Mouse (Mus musculus): ENCODE results near the gene Coq5. TPM values are rescaled to one million over a fixed set of nuclear protein-coding genes. Genes with fewer than 3 reads are reported as not detected.

Gene Coq5
- total RNA-seq, 2 experiments from 2014 or later: 40.9 to 42.6 TPM

- peak overlapping the region; percentile 92 for H3K4me3 ChIP-seq
- DNase-seq (ENCODE audit: low spot score in 2 of 2): no peak
- TF ChIP-seq CTCF (conservative IDR thresholded peaks at IDR 0.05): no peak
- H3K27ac ChIP-seq: peak overlapping the region; percentile 95
These were observed 46.9 kb downstream of the Coq5 start for GRCm38 (mm10) chr5:115326256-115326831.

DNA sequence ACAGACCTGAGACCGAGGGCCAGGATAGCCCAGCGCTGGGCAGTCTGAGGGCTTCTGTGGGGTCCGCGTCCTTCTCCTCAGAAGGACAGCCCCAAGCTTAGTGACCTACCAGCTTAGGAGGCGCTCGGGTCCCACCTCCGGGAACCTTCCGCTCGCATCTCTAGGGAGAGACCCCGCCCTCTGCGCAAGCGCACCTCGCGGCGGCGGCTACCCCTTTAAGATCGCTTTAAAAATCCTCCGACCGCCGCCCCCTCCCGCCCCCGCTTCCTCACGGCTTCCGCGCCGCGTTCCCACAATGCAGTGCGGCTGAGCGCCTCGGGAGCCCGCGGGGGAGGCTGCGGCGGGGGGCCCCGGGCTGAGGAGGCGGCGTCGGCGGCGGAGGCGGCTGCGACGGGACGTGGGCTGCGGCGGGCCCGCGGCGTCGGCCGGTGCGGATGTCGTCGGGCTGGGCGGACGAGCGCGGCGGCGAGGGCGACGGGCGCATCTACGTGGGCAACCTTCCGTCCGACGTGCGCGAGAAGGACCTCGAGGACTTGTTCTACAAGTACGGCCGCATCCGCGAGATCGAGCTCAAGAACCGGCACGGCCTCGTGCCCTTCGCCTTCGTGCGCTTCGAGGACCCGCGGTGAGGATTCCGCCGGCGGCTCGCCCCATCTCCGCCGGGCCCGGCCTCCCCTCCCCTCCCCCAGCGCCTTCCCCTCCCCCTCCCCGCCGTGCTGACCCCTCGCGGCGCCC lies 47.6 kb downstream of the Coq5 start, which contains the start of gene Srsf9:
Srsf9 (plus strand) TSS at position 303 of the 735 bp plus-strand sequence.
- Histone ChIP-seq H3K4me3 (peak within 1 kb of the TSS; percentile 92), H3K27ac (peak within 1 kb of the TSS; percentile 95)
- no peak for TF ChIP-seq CTCF (conservative IDR thresholded peaks at IDR 0.05)
- DNase-seq (ENCODE audit: low spot score in 2 of 2): peak; percentile 94 to 96

DNA sequence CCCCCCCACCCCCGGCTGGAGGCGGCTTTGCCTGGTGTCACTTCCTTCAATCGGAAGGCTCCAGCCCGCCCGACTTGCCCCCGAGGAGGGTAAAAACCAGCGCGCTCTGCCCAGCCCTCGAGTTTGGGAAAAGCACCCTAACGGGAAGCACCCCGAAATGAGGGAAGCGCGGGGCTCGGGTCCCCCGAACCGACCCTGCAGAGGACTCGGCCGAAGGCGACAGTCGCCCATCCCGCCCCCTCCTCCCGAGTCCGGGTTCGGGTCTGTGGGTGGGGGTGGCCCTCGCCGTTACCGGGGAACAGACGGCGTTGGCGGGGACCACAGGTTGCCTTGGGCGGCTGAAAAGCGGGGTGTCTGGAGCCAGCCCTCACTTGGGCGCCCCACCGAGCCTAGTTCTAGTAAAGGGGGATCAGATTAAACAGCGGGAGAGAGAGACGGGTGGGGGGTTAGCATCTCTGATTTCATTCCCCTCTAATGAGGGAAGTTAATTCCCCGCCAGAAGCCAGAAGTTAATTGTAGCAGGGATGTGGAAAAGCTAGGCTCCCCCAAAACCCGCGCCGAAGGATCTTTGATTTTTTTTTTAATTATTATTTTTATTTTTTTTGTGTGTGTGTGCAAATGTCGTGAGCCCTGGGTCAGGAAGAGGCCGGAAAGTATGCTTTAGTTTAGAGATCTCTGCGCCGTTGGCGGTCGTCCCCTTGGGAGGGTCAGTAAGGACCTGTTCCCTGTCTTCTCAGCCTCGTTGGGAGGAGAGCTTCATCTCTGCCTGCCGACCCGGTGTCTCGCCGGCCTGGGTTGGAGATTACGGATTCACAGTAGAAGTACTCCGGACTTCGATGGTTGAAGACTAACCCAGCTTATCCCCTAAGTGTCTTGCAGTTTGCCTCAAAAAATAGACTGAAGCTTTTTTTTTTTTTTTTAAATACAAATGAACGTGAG lies 48.4 kb downstream of the Coq5 start:
- Histone ChIP-seq H3K4me3 (peak overlapping the region; percentile 92), H3K27ac (peak overlapping the region; percentile 95)
- no peak for TF ChIP-seq CTCF (conservative IDR thresholded peaks at IDR 0.05)
- DNase-seq (ENCODE audit: low spot score in 2 of 2): peak in 1 of 2 experiments; percentile 48

- H3K27ac ChIP-seq: peak overlapping the region; percentile 19; the same call in 1 of the 2 replicates
- TF ChIP-seq CTCF (conservative IDR thresholded peaks at IDR 0.05): no peak
- no peak for DNase-seq (ENCODE audit: low spot score in 2 of 2)
- H3K4me3 ChIP-seq: no peak overlapping the region
These were observed 51.5 kb downstream of the Coq5 start for GRCm38 (mm10) chr5:115330955-115331354.

GRCm38 (mm10) chr5:115333626-115334025 lies 54.2 kb downstream of the Coq5 start:
- H3K4me3 ChIP-seq: no peak overlapping the region
- DNase-seq (ENCODE audit: low spot score in 2 of 2): no peak
- TF ChIP-seq CTCF (conservative IDR thresholded peaks at IDR 0.05): no peak
- H3K27ac ChIP-seq: peak overlapping the region; percentile 59

DNA sequence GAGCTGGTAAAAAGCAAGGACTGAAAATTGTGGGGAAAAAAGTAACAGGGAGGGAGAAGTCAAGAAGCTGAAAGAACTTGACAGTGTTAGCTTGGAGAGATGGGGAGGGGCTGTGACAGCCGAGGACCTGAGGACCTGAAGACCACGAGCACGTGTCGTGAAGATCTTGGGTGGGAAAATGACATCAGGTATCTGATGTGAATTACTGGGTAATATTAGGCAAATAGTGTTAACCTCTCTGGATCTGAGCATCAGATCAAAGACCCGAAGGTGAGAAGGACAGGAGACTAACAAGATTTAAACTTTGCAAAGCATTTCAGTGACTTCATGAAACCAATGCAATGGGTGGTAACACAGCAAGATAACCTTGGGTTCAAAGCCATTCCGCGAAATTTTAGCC lies 60.5 kb downstream of the Coq5 start:
- Histone ChIP-seq H3K4me3 (peak overlapping the region; percentile 91), H3K27ac (peak overlapping the region; percentile 93; the same call in 1 of the 2 replicates)
- no peak for TF ChIP-seq CTCF (conservative IDR thresholded peaks at IDR 0.05)
- DNase-seq (ENCODE audit: low spot score in 2 of 2): no peak

DNA sequence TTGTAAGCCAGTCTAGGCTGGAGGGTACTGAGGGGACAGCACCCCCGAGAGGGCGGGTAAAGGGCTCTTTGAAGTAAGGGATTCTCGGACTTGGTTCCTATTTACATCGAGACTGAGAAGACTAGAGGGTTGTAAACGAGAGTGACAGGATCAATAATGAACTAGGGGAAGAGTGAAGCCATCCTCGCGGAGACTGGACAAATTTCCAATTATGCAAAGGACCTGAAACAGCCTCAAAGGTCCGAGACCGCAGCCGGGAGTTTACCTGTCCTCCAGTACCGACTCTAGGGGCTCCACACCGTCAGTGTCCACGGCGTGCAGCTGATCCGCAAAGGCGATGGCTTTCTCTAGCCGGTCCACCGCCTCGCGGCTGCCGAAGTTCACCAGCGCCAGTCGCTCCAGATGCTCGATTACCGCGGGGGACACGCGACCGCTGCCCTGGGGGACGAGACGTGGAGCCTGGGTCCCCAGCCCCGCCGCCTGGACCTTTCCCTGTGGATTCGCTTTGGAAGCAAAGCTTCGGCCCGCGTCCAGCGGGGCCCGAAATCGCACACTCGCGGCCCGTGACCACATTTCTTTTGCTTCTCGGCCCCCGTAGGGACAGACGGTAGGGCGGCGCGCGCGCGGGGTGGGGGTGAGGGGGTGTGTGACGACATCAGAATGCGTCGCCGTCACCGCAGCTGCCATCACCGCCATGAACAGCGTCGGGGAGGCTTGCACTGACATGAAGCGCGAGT lies 61.3 kb downstream of the Coq5 start, which contains the start of the genes Gatc and Triap1:
Gatc (minus strand) TSS at position 602 of the 737 bp plus-strand sequence.
Triap1 (plus strand) TSS at position 649 of the 737 bp plus-strand sequence.
- peak within 1 kb of the TSS; percentile 91 for H3K4me3 ChIP-seq
- DNase-seq (ENCODE audit: low spot score in 2 of 2): peak; percentile 81 to 90
- peak within 1 kb of the TSS; percentile 93 for H3K27ac ChIP-seq
- no peak; the same call in 1 of the 2 replicates for TF ChIP-seq CTCF (conservative IDR thresholded peaks at IDR 0.05)

DNA sequence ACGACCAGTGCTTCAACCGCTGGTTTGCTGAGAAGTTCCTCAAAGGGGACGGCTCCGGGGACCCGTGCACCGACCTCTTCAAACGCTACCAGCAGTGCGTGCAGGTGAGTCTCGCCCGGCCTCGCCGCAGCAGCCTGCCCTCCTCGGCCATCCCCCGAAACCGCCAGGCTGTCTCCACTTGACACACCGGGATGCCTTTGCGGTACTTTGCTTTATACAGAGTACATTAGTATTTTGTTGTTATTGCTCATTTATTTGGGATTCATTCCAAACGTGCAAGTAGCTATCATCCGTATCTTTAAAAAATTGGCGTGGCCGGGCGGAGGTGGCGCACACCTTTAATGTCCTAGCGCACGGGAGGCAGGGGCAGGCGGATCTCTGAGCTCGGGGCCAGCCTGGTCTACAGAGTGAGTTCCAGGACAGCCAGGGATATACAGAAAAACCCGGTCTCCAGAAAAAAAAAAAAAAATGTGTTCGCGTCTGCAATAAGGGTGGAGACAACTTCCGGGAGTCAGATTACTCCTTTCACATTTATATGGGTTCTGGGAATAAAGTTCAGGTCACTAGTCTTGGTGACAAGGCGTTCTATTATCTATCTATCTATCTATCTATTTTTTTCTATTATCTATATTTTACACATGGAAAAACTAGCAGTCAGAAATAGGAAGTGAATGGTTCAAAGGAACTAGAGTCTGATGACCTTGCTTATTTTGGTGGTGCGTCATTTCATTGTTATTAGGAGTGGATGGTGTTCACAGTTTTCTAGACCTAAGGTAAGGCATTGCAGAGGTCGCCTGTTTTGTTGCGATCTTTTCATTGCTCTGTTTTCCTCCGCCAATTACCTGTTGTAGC lies 62.1 kb downstream of the Coq5 start:
- TF ChIP-seq CTCF (conservative IDR thresholded peaks at IDR 0.05): no peak
- no peak for DNase-seq (ENCODE audit: low spot score in 2 of 2)
- Histone ChIP-seq H3K4me3 (peak overlapping the region; percentile 91), H3K27ac (peak overlapping the region; percentile 93)

Other genes with a start within 250 kb of the Coq5 start
- not detected for gene Gm10401, start 181.4 kb upstream of the Coq5 start, total RNA-seq (2021)
- 1 to 10 TPM; 6.5 to 7.3 TPM for gene Acads, start 160.3 kb upstream of the Coq5 start, total RNA-seq (2021)
- 10 to 100 TPM; 25.9 to 28.0 TPM for gene Unc119b, start 144.7 kb upstream of the Coq5 start, total RNA-seq (2021)
- gene Mlec, start 121.5 kb upstream of the Coq5 start, total RNA-seq (2021): 10 to 100 TPM; 75.7 to 84.7 TPM
- 100 to 1,000 TPM; 124 to 129 TPM for gene Cabp1, start 85.3 kb upstream of the Coq5 start, total RNA-seq (2021)
- gene Pop5, start 43.8 kb upstream of the Coq5 start, total RNA-seq (2021): 100 to 1,000 TPM; 103 to 104 TPM
- 100 to 1,000 TPM; 238 to 248 TPM for gene Rnf10, start 6.8 kb upstream of the Coq5 start, total RNA-seq (2021)
- 100 to 1,000 TPM; 727 to 730 TPM for gene Dynll1, start 21.3 kb downstream of the Coq5 start, total RNA-seq (2021)
- 100 to 1,000 TPM in 1 of 2 experiments, 10 to 100 TPM in 1; 91.4 to 102 TPM for gene Srsf9, start 47.5 kb downstream of the Coq5 start, total RNA-seq (2021)
- 10 to 100 TPM; 19.5 to 20.8 TPM for gene Gatc, start 61.5 kb downstream of the Coq5 start, total RNA-seq (2021)
- gene Triap1, start 61.6 kb downstream of the Coq5 start, total RNA-seq (2021): 10 to 100 TPM; 22.3 to 25.4 TPM
- 100 to 1,000 TPM; 685 to 700 TPM for gene Cox6a1, start 69.3 kb downstream of the Coq5 start, total RNA-seq (2021)
- 10 to 100 TPM; 48.6 to 52.4 TPM for gene Msi1, start 149.9 kb downstream of the Coq5 start, total RNA-seq (2021)
- not detected for gene Pla2g1b, start 186.6 kb downstream of the Coq5 start, total RNA-seq (2021)
- gene Sirt4, start 205.1 kb downstream of the Coq5 start, total RNA-seq (2021): 10 to 100 TPM; 37.8 to 56.5 TPM
- 10 to 100 TPM; 40.8 to 47.3 TPM for gene Pxn, start 227.0 kb downstream of the Coq5 start, total RNA-seq (2021)